Mouse (Mus musculus): ENCODE measurements at regions not wholly inside any gene's neighbourhood (a gene's known extent, or its start where the extent isn't known, plus 50 kb on each side); places are given as distances from the start of the nearest gene placed in this dataset.

DNA sequence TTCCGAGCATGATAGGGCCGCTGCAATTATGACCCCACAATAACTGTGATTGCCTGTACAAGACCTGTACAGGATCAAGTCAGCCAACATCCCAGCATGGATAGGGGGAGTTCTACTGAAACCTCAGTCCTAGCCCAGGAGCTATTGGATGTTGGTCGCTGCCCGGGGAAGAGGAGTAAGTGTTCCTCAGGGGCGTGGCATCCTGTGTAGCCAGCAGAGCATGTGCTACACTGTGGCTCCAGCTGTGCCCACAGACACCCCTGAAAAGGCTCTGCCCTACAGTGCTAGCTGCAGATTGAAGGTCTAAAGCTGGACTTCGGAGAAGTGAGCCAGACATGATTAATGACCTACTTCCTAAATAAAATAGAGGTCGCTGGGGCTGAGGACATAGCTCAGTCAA is 317.5 kb upstream of the 3110018I06Rik start:
- H3K27ac ChIP-seq (ENCODE audit: insufficient read depth, low read length): no peak overlapping the region
- WGBS: 82% methylated on average over 7 of the region's 7 CpGs
- no peaks in the 10 kb centered on the region; the same call in 1 of the 2 replicates for H3K4me1 ChIP-seq (ENCODE audit: control insufficient read depth, insufficient read depth, low read length)
- DNase-seq: no peak
- no peak overlapping the region for H3K4me3 ChIP-seq (replicated peaks; ENCODE audit: insufficient read depth, low read depth, low read length)
- no peaks in the 10 kb centered on the region for H3K27me3 ChIP-seq (ENCODE audit: control insufficient read depth, insufficient read depth, low read length)
- no peak for TF ChIP-seq POLR2A (IDR thresholded peaks at IDR 0.05; ENCODE audit: borderline replicate concordance, insufficient read depth, low read length)
- TF ChIP-seq CTCF (IDR thresholded peaks at IDR 0.05; ENCODE audit: borderline replicate concordance, insufficient read depth, low read depth, low read length): no peak

DNA sequence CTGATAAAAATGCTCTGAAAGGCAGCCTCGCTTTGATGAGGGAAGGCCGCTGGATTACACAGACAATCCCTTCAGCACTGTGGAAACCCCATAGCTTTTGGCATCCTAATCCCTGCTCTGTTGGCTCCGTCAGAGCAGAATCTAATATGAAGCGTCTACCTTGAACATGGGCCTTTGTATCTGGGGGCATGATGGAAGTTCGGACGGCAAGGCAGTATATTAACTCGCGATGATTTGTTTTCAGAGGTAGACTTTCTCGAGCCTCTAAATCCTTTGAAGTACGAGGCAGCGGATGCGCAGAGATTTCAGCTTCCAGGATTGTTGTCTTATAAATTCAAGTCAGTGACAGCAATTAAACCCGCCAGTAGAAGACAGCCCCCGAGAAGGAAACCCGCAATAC is 316.8 kb upstream of the 3110018I06Rik start:
- H3K4me3 ChIP-seq (replicated peaks; ENCODE audit: insufficient read depth, low read depth, low read length): no peak overlapping the region
- WGBS: 85% methylated on average over 15 of the region's 15 CpGs
- TF ChIP-seq CTCF (IDR thresholded peaks at IDR 0.05; ENCODE audit: borderline replicate concordance, insufficient read depth, low read depth, low read length) (no peak), POLR2A (IDR thresholded peaks at IDR 0.05; ENCODE audit: borderline replicate concordance, insufficient read depth, low read length) (no peak)
- H3K27ac ChIP-seq (ENCODE audit: insufficient read depth, low read length): no peak overlapping the region
- DNase-seq: no peak
- no peaks in the 10 kb centered on the region; the same call in 1 of the 2 replicates for H3K4me1 ChIP-seq (ENCODE audit: control insufficient read depth, insufficient read depth, low read length)
- no peaks in the 10 kb centered on the region for H3K27me3 ChIP-seq (ENCODE audit: control insufficient read depth, insufficient read depth, low read length)

DNA sequence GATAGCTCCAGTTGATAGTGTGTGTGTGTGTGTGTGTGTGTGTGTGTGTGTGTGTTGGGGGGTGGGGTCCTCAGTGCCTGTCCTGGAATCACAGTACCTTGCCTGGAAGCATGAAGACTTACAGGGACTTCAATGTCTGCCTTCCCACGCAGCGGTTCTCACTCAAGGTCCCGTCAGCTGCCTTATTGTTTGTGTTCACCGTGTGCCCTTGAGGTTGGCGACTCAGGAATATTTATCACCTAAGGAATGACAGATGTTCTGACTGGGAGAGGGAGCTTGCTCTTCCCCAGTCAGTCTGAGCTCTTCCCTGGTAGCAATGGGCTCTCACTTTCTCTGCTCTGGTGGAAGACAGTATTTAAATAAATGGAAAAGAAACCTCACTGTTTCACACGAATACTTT is 309.8 kb upstream of the 3110018I06Rik start:
- H3K27ac ChIP-seq (ENCODE audit: insufficient read depth, low read length): no peak overlapping the region
- H3K4me1 ChIP-seq (ENCODE audit: control insufficient read depth, insufficient read depth, low read length): no peaks in the 10 kb centered on the region
- no peak for DNase-seq
- H3K27me3 ChIP-seq (ENCODE audit: control insufficient read depth, insufficient read depth, low read length): no peaks in the 10 kb centered on the region; the same call in 1 of the 2 replicates
- no peak overlapping the region for H3K4me3 ChIP-seq (replicated peaks; ENCODE audit: insufficient read depth, low read depth, low read length)
- WGBS: 84% methylated on average over 6 of the region's 6 CpGs
- TF ChIP-seq POLR2A (IDR thresholded peaks at IDR 0.05; ENCODE audit: borderline replicate concordance, insufficient read depth, low read length): no peak
- TF ChIP-seq CTCF (IDR thresholded peaks at IDR 0.05; ENCODE audit: borderline replicate concordance, insufficient read depth, low read depth, low read length): no peak

DNA sequence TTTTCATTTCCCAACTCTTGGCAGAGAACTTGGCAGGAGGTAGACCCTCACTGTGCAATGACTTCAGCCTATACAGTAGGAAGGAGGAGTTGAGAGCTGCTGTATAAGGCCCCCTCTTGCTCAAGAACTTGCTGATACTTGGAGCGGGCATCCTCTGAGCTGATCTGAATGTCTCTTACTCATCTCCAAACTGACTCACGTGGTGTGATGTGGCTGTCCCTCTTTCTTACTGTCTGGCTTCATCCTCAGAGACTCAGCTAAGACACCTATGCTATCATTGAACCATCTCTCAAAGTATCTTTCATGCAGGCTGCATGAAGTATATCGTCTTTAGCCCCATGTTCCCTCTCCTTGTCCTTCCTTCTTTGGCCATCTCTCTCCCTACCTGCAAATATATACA is 307.9 kb upstream of the 3110018I06Rik start:
- TF ChIP-seq CTCF (IDR thresholded peaks at IDR 0.05; ENCODE audit: borderline replicate concordance, insufficient read depth, low read depth, low read length) (no peak), POLR2A (IDR thresholded peaks at IDR 0.05; ENCODE audit: borderline replicate concordance, insufficient read depth, low read length) (no peak)
- no peak for DNase-seq
- H3K27me3 ChIP-seq (ENCODE audit: control insufficient read depth, insufficient read depth, low read length): no peaks in the 10 kb centered on the region; the same call in 1 of the 2 replicates
- no peak overlapping the region for H3K4me3 ChIP-seq (replicated peaks; ENCODE audit: insufficient read depth, low read depth, low read length)
- no peaks in the 10 kb centered on the region; the same call in 1 of the 2 replicates for H3K4me1 ChIP-seq (ENCODE audit: control insufficient read depth, insufficient read depth, low read length)
- 95% methylated on average over 3 of the region's 3 CpGs for WGBS
- no peak overlapping the region for H3K27ac ChIP-seq (ENCODE audit: insufficient read depth, low read length)

DNA sequence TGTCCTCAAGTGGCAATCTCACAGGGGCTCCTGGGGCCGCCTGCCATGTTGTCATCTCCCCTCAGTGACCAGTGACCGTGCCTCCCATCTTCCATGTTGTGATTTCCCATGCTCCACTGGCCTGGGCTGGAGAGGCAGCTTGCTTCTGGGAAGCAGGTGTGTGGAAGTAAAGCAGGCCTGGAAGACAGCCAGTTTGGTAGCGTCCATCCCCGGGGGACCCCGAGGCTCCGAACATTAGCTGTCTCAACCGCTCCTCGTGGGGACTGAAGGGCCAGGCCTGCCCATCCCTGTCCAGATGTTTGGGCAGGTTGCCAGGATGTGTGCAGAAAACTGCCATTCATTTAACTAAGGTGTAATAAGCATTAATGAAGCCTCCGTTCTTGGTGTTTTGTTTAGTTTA is 307.1 kb upstream of the 3110018I06Rik start:
- Histone ChIP-seq H3K4me1 (ENCODE audit: control insufficient read depth, insufficient read depth, low read length) (peaks cover 3% of the 10 kb centered on the region), H3K27ac (ENCODE audit: insufficient read depth, low read length) (no peak overlapping the region), H3K4me3 (replicated peaks; ENCODE audit: insufficient read depth, low read depth, low read length) (no peak overlapping the region), H3K27me3 (ENCODE audit: control insufficient read depth, insufficient read depth, low read length) (no peaks in the 10 kb centered on the region; the same call in 1 of the 2 replicates)
- DNase-seq: no peak
- TF ChIP-seq POLR2A (IDR thresholded peaks at IDR 0.05; ENCODE audit: borderline replicate concordance, insufficient read depth, low read length): no peak
- TF ChIP-seq CTCF (IDR thresholded peaks at IDR 0.05; ENCODE audit: borderline replicate concordance, insufficient read depth, low read depth, low read length): no peak
- 42% methylated on average over 9 of the region's 9 CpGs for WGBS

DNA sequence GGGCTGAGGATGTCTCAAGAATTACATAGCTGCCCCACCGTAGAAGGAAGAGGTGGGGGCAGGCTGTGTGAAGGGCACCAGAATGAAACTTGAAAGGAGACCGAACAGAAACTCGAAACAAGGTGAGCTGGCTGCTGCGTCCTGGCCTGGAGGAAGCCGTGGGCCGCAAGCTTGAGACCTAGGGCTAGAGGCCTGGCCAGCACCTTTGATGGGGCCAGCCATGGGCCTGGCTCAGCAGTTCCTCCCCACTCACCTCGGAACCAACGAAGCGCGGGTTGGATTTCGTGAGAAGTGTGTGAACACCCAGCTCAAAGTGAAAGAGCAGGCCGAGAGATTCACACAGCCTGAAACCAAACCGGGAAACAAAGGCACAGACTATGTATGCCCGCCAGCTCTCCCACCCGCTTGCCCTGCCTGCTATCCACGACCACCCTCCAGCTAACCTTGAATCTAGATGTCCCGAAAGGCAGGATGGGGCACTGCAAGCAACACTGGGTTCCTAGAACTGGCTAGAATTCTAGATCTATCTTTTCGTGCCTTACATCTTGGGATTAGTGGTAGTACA is 306.3 kb upstream of the 3110018I06Rik start:
- DNase-seq: no peak
- no peak overlapping the region for H3K4me3 ChIP-seq (replicated peaks; ENCODE audit: insufficient read depth, low read depth, low read length)
- peaks cover 4% of the 10 kb centered on the region for H3K4me1 ChIP-seq (ENCODE audit: control insufficient read depth, insufficient read depth, low read length)
- no peak overlapping the region for H3K27ac ChIP-seq (ENCODE audit: insufficient read depth, low read length)
- H3K27me3 ChIP-seq (ENCODE audit: control insufficient read depth, insufficient read depth, low read length): no peaks in the 10 kb centered on the region; the same call in 1 of the 2 replicates
- no peak for TF ChIP-seq POLR2A (IDR thresholded peaks at IDR 0.05; ENCODE audit: borderline replicate concordance, insufficient read depth, low read length)
- no peak for TF ChIP-seq CTCF (IDR thresholded peaks at IDR 0.05; ENCODE audit: borderline replicate concordance, insufficient read depth, low read depth, low read length)
- 93% methylated on average over 18 of the region's 18 CpGs for whole genome bisulfite sequencing

DNA sequence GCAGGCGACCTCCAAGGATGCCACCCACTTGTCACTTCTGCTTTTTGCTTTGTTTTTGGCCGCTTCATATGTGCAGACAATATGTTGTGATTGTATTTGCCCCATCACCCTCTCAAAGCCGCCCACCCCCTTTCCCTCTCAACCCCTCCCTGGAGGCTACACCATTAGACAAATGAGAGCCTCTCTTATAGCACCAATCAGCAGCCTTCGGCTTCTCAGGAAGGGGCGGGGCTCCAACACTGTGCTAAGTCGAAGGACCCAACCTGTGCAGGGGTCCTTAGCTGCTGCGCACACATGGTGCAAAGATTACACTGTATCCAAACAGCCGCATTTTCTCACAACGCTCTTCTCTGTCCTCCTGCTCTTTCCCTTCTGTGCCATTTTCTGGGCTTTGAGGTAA is 305.1 kb upstream of the 3110018I06Rik start:
- Histone ChIP-seq H3K4me3 (replicated peaks; ENCODE audit: insufficient read depth, low read depth, low read length) (no peak overlapping the region), H3K27me3 (ENCODE audit: control insufficient read depth, insufficient read depth, low read length) (no peaks in the 10 kb centered on the region; the same call in 1 of the 2 replicates), H3K4me1 (ENCODE audit: control insufficient read depth, insufficient read depth, low read length) (peaks cover 4% of the 10 kb centered on the region), H3K27ac (ENCODE audit: insufficient read depth, low read length) (no peak overlapping the region)
- WGBS: 64% methylated on average over 9 of the region's 9 CpGs
- no peak for DNase-seq
- no peak for TF ChIP-seq CTCF (IDR thresholded peaks at IDR 0.05; ENCODE audit: borderline replicate concordance, insufficient read depth, low read depth, low read length)
- TF ChIP-seq POLR2A (IDR thresholded peaks at IDR 0.05; ENCODE audit: borderline replicate concordance, insufficient read depth, low read length): no peak

DNA sequence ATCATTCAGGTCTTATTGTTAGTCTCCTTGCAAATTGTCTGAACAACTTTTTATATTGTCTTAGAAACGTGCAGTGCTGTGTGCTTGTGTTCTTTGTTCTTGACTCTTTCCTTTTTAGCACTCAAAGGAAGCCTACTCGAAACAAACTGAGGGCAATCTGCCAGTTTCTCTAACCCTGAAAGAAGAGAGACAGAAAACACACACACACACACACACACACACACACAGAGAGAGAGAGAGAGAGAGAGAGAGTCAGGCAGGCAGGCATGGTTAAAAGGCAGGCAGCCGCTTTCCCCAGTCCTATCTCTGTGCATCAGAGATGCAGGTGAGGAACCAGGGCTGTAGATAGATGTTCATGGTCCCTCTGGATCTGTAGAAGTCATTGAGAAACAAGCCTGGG is 304.0 kb upstream of the 3110018I06Rik start:
- no peak for DNase-seq

More for the DNA sequence above, 304.0 kb upstream of the 3110018I06Rik start:
- Histone ChIP-seq H3K4me3 (replicated peaks; ENCODE audit: insufficient read depth, low read depth, low read length) (no peak overlapping the region), H3K4me1 (ENCODE audit: control insufficient read depth, insufficient read depth, low read length) (peaks cover 4% of the 10 kb centered on the region), H3K27ac (ENCODE audit: insufficient read depth, low read length) (no peak overlapping the region), H3K27me3 (ENCODE audit: control insufficient read depth, insufficient read depth, low read length) (no peaks in the 10 kb centered on the region; the same call in 1 of the 2 replicates)
- TF ChIP-seq CTCF (IDR thresholded peaks at IDR 0.05; ENCODE audit: borderline replicate concordance, insufficient read depth, low read depth, low read length) (no peak), POLR2A (IDR thresholded peaks at IDR 0.05; ENCODE audit: borderline replicate concordance, insufficient read depth, low read length) (no peak)
- 66% methylated on average over 3 of the region's 3 CpGs for WGBS

All from cerebellum, adult 2 months (tissue).